Mouse (Mus musculus): ENCODE data around the gene Zfp790. TPM values are rescaled to one million over a fixed set of nuclear protein-coding genes. Genes with fewer than 3 reads are reported as not detected.

The Zfp790 gene
- polyA plus RNA-seq, 2 experiments: 1.7 to 3.4 TPM

DNA sequence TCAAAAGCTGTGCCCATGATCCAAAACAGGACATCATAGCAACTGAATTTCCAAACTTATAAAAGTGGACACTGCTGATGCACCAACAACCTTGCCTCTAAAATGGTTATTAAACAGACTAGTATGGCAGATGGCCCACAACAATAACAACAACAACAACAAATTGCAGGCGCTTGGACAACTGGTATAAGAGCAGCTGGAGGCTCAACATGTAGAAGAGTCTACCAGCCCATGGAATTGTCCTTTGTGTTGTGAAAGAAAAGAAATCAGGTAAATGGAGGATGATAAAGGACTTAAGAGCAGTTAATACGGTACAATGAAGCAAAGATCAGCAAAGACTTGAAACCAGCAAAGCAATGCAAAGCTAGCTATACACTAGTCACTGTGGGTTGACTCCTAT is 1.5 kb upstream of the Zfp790 start:
- 67% methylated on average over 2 of the region's 2 CpGs for WGBS (ENCODE audit: insufficient replicate concordance)
- no peaks in the 10 kb centered on the region for H3K36me3 ChIP-seq (replicated peaks; ENCODE audit: control insufficient read depth, insufficient read depth, low read depth)
- H3K4me1 ChIP-seq (replicated peaks; ENCODE audit: control insufficient read depth in 2 of 2, insufficient read depth in 2 of 2, low read length in 1 of 2): peaks cover 18 to 31% of the 10 kb centered on the region in 2 experiments
- no peak overlapping the region for H3K27ac ChIP-seq
- ATAC-seq (ENCODE audit: insufficient read depth) (no peak), DNase-seq (ENCODE audit: low read depth in 3 of 3, low spot score in 3 of 3) (no peak)
- H3K27me3 ChIP-seq (ENCODE audit: control insufficient read depth, insufficient read depth, low read length): no peaks in the 10 kb centered on the region
- no peaks in the 10 kb centered on the region for H3K9me3 ChIP-seq (ENCODE audit: control insufficient read depth, low read length)
- peak overlapping the region; percentile 83 for H3K4me2 ChIP-seq (ENCODE audit: low read depth)
- no peak for TF ChIP-seq CTCF (IDR thresholded peaks at IDR 0.05; ENCODE audit: low read depth)
- TF ChIP-seq EP300 (IDR thresholded peaks at IDR 0.05; ENCODE audit: low read depth): no peak
- H3K4me3 ChIP-seq (ENCODE audit: insufficient read depth in 1 of 2, low read depth in 2 of 2, low read length in 2 of 2): no peak overlapping the region
- no peak overlapping the region for H3K9ac ChIP-seq (replicated peaks)

DNA sequence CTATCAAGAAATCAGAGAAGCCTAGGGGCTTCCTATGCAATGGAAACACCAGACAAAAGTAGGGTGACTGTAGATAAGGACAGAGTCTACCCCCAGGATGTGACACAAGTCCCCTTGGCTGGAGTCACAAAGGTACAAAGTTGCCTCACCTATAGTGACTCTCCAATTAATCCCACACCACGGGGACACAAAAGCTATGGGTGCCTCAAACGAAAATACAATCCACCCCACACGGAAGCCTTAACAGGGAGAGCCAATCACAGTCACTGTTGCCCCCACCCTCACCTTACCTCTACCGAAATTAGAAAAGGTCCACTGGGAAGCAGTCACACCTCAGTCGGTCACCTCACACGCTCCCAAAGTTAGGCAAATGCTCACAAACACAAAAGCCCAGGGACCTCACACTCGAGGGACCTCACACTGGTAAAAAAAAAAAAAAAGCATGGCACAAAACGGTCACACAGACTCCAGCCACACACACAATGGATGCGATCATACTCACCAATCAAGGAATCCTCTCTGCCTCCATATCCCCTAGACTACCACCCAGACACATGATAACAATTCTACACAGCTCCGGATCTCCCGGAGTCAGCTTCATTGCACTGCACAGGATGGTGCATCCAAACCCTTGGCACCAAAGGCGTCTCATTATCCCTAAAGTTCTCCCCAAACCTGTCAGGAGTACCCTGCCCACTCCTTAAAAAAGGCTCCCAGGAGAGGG is 691 bp upstream of the Zfp790 start:
- Histone ChIP-seq H3K9me3 (ENCODE audit: control insufficient read depth, low read length) (no peaks in the 10 kb centered on the region), H3K9ac (replicated peaks) (peak overlapping the region; percentile 61), H3K4me1 (replicated peaks; ENCODE audit: control insufficient read depth in 2 of 2, insufficient read depth in 2 of 2, low read length in 1 of 2) (peaks cover 19 to 34% of the 10 kb centered on the region in 2 experiments), H3K36me3 (replicated peaks; ENCODE audit: control insufficient read depth, insufficient read depth, low read depth) (no peaks in the 10 kb centered on the region), H3K4me3 (ENCODE audit: insufficient read depth in 1 of 2, low read depth in 2 of 2, low read length in 2 of 2) (peak overlapping the region; percentile 72 to 93), H3K4me2 (ENCODE audit: low read depth) (peak overlapping the region; percentile 83), H3K27ac (no peak overlapping the region; the same call in 1 of the 2 replicates), H3K27me3 (ENCODE audit: control insufficient read depth, insufficient read depth, low read length) (no peaks in the 10 kb centered on the region)
- ATAC-seq (ENCODE audit: insufficient read depth) (peak; percentile 40), DNase-seq (ENCODE audit: low read depth in 3 of 3, low spot score in 3 of 3) (no peak)
- WGBS (ENCODE audit: insufficient replicate concordance): 3% methylated on average over 12 of the region's 12 CpGs
- TF ChIP-seq EP300 (IDR thresholded peaks at IDR 0.05; ENCODE audit: low read depth) (no peak), CTCF (IDR thresholded peaks at IDR 0.05; ENCODE audit: low read depth) (no peak)

DNA sequence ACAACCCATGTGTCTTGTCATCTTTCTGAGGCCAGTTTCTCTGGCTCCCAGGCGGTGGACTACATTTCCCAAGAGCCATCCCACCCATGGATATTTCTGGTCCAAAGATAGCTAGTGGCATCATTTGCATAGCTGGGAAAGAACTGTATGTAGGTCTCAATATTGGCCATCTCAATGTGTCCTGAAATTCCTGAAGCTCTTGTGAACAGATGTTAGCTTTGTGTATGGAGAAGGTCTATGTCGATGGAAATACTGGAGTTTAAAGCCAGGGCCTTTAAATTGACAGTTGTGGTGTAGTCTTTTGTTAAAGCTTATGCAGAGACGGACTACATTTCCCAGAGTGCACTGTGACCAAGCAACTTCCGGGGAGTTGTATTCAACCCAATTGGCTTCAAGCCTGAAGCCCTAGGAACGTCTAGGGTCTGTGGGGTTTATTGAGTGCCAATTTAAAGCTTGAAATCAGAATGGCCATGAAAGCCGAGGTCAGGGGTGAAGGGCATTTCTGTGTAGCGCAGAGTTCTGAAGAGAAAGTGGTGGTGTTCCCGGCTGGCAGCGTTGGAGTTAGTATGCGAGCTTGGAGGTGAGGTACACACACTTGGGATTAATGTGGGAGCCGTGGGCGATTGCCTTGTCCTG is 2.8 kb downstream of the Zfp790 start:
- TF ChIP-seq CTCF (IDR thresholded peaks at IDR 0.05; ENCODE audit: low read depth) (no peak), EP300 (IDR thresholded peaks at IDR 0.05; ENCODE audit: low read depth) (no peak)
- no peaks in the 10 kb centered on the region for H3K36me3 ChIP-seq (replicated peaks; ENCODE audit: control insufficient read depth, insufficient read depth, low read depth)
- peak overlapping the region; percentile 59 to 98 for H3K4me3 ChIP-seq (ENCODE audit: insufficient read depth in 1 of 2, low read depth in 2 of 2, low read length in 2 of 2)
- H3K9ac ChIP-seq (replicated peaks): peak overlapping the region; percentile 72
- no peaks in the 10 kb centered on the region for H3K27me3 ChIP-seq (ENCODE audit: control insufficient read depth, insufficient read depth, low read length)
- peak overlapping the region; percentile 63 for H3K27ac ChIP-seq
- DNase-seq (ENCODE audit: low read depth in 3 of 3, low spot score in 3 of 3) (peak; percentile 66 to 76 (median 67)), ATAC-seq (ENCODE audit: insufficient read depth) (peak; percentile 57; the same call in 1 of the 2 replicates)
- peak overlapping the region; percentile 80 for H3K4me2 ChIP-seq (ENCODE audit: low read depth)
- peaks cover 16 to 30% of the 10 kb centered on the region in 2 experiments for H3K4me1 ChIP-seq (replicated peaks; ENCODE audit: control insufficient read depth in 2 of 2, insufficient read depth in 2 of 2, low read length in 1 of 2)
- WGBS (ENCODE audit: insufficient replicate concordance): 2% methylated on average over 12 of the region's 12 CpGs
- no peaks in the 10 kb centered on the region for H3K9me3 ChIP-seq (ENCODE audit: control insufficient read depth, low read length)

DNA sequence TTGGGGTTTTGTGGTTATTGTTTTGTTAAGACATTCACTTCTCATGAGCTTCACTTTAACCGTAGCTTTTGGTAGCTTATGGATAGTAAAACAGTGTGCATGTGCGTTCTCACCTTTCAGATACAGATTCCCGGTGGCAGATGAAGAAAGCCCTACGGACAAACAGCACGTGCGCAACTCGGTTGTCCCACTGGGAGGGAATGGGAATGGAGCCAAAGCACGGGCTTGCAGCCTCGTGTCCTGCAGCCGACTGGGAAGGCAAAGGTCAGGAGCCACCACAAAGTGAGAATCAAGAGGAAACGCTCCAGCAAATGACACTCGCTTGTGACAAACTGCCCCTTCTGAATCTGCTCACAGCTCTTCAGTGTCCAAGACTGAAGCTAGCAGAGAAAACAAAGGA is 12.1 kb downstream of the Zfp790 start:
- Histone ChIP-seq H3K27ac (no peak overlapping the region), H3K27me3 (ENCODE audit: control insufficient read depth, insufficient read depth, low read length) (no peaks in the 10 kb centered on the region), H3K9ac (replicated peaks) (no peak overlapping the region), H3K4me2 (ENCODE audit: low read depth) (no peak overlapping the region), H3K4me1 (replicated peaks; ENCODE audit: control insufficient read depth in 2 of 2, insufficient read depth in 2 of 2, low read length in 1 of 2) (no peaks in the 10 kb centered on the region), H3K36me3 (replicated peaks; ENCODE audit: control insufficient read depth, insufficient read depth, low read depth) (peaks cover 37% of the 10 kb centered on the region), H3K9me3 (ENCODE audit: control insufficient read depth, low read length) (no peaks in the 10 kb centered on the region; the same call in 1 of the 2 replicates), H3K4me3 (ENCODE audit: insufficient read depth in 1 of 2, low read depth in 2 of 2, low read length in 2 of 2) (no peak overlapping the region)
- WGBS (ENCODE audit: insufficient replicate concordance): 85% methylated on average over 12 of the region's 12 CpGs
- ATAC-seq (ENCODE audit: insufficient read depth) (no peak), DNase-seq (ENCODE audit: low read depth in 3 of 3, low spot score in 3 of 3) (no peak)
- TF ChIP-seq CTCF (IDR thresholded peaks at IDR 0.05; ENCODE audit: low read depth) (no peak), EP300 (IDR thresholded peaks at IDR 0.05; ENCODE audit: low read depth) (no peak)

DNA sequence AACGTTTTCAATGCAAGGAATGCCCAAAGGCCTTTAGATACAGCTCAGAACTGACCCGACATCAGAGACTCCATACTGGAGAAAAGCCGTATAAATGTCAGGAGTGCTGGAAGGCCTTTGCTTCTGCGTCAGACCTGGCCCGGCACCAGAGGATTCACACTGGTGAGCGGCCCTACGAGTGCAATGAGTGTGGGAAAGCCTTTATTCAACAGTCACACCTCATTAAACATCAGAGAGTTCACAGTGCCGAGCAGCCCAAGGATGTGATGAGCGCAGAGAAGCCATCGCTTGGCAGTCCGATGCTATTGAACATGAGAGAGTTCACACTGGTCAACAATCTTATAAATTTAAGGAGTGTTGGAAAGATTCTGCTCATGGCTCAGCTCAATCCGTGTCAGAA is 13.9 kb downstream of the Zfp790 start:
- WGBS (ENCODE audit: insufficient replicate concordance): 86% methylated on average over 12 of the region's 12 CpGs
- H3K9me3 ChIP-seq (ENCODE audit: control insufficient read depth, low read length): no peaks in the 10 kb centered on the region; the same call in 1 of the 2 replicates
- H3K27ac ChIP-seq: no peak overlapping the region
- no peaks in the 10 kb centered on the region for H3K27me3 ChIP-seq (ENCODE audit: control insufficient read depth, insufficient read depth, low read length)
- no peaks in the 10 kb centered on the region for H3K4me1 ChIP-seq (replicated peaks; ENCODE audit: control insufficient read depth in 2 of 2, insufficient read depth in 2 of 2, low read length in 1 of 2)
- no peak overlapping the region for H3K4me3 ChIP-seq (ENCODE audit: insufficient read depth in 1 of 2, low read depth in 2 of 2, low read length in 2 of 2)
- H3K36me3 ChIP-seq (replicated peaks; ENCODE audit: control insufficient read depth, insufficient read depth, low read depth): peaks cover 37% of the 10 kb centered on the region
- TF ChIP-seq EP300 (IDR thresholded peaks at IDR 0.05; ENCODE audit: low read depth): no peak
- no peak for TF ChIP-seq CTCF (IDR thresholded peaks at IDR 0.05; ENCODE audit: low read depth)
- DNase-seq (ENCODE audit: low read depth in 3 of 3, low spot score in 3 of 3) (no peak), ATAC-seq (ENCODE audit: insufficient read depth) (no peak)
- H3K4me2 ChIP-seq (ENCODE audit: low read depth): no peak overlapping the region
- H3K9ac ChIP-seq (replicated peaks): no peak overlapping the region
